Mouse (Mus musculus) testis, adult 10 weeks (tissue): ENCODE results near the gene Rcan3. TPM values are rescaled to one million over a fixed set of nuclear protein-coding genes. Genes with fewer than 3 reads are reported as not detected.

Experiments used
- polyA plus RNA-seq: library from polyadenylated mRNA; stranded (reverse); fragments of 350-450 nt; fragmentation: Illumina TruSeq; extraction: RNeasy Lipid Tissue Mini Kit (QIAGEN cat#74804); gene quantifications from one replicate; pipeline ENCODE4 v1.2.3, GENCODE M21; 2014; ENCODE audit warnings: low read depth, low replicate concordance

Rcan3 gene
- polyA plus RNA-seq = 1.2 TPM

GRCm38 (mm10) chr4:135433443-135434394 is at the start of gene Rcan3:
Rcan3 (minus strand) TSS chr4:135433853.

GRCm38 (mm10) chr4:135397991-135398390 is 35.7 kb downstream of the Rcan3 start, which contains the start of gene Ncmap:
Ncmap (minus strand) TSS chr4:135398227.

Other genes starting within 250 kb of the Rcan3 start
- 36.1 TPM for gene Clic4, start 161.0 kb downstream of the Rcan3 start, polyA plus RNA-seq
- gene Srrm1, start 80.5 kb downstream of the Rcan3 start, polyA plus RNA-seq = 172 TPM
- 0.52 TPM for gene Ncmap, start 35.6 kb downstream of the Rcan3 start, polyA plus RNA-seq
- 34.2 TPM for gene Stpg1, start 60.9 kb upstream of the Rcan3 start, polyA plus RNA-seq
- gene Nipal3, start 61.2 kb upstream of the Rcan3 start, polyA plus RNA-seq = 0.60 TPM
- 0.10 TPM for gene Grhl3, start 139.8 kb upstream of the Rcan3 start, polyA plus RNA-seq